Mouse (Mus musculus): Measurements from ENCODE around the gene Ppm1g.

DNA sequence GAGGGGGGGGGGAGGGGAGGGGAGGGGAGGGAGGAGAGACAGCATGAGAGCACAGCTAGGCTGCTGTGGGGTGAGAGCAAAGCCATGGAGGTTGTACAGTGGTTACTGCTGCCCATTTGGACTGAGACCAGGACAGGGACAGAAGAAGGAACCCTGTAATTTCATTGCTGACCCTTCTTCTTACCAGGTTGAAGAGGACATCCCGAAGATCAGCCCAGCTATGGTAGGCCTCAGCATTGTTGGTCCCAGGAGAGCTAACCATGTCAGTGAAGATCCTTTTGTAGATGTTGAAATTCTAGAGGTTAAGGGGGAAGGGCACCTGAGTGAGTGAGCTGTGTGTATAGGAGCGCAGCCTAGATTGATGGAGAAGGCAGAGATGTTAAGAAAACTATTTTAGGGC, 34.9 kb upstream of the Ppm1g start:
- no peak for TF ChIP-seq CTCF (IDR thresholded peaks at IDR 0.05)
- TF ChIP-seq EP300 (IDR thresholded peaks at IDR 0.05; ENCODE audit: insufficient read depth, low read depth, low read length): no peak
- no peak for TF ChIP-seq POLR2A (IDR thresholded peaks at IDR 0.05; ENCODE audit: insufficient read depth, low read depth, low read length)

Measured in heart, adult 2 months (tissue).